Mouse (Mus musculus) frontal cortex, postnatal 10 days (tissue): ENCODE measurements around the gene H2al1o.
"Not testable (repeated sequence)": the region's sequence is repeated elsewhere in the genome, so short reads cannot be mapped to it uniquely, and the experiment has no call there.

Experiments used
- DNase-seq, 2 experiments: peaks; one replicate each; pipeline ENCODE4 v3.0.0; 2022; ENCODE audit warnings: low spot score in 2 of 2, mixed read lengths in 1 of 2

H2al1o gene

DNA sequence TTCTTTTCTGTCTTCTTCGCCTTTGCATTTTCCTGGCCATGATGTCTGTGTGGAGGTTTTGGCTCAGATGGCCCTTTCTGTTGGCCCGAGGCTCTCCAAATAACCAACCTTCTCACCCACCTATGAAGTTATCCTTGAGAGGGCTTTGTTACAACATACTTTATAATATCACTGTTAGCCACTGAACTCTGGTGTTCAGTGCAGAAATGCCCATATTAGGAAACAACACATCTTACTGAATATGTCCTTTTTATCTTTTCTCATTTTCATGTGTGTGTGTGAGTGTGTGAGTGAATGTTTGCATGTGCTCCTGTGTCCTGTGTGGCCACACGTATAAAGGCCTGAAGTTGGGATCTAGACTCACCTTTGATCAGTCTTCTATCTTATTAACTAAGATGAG, at the start of gene H2al1o:
H2al1o (minus strand) TSS at position 101 of the 400 bp plus-strand sequence.
- DNase-seq = not testable (repeated sequence)

DNA sequence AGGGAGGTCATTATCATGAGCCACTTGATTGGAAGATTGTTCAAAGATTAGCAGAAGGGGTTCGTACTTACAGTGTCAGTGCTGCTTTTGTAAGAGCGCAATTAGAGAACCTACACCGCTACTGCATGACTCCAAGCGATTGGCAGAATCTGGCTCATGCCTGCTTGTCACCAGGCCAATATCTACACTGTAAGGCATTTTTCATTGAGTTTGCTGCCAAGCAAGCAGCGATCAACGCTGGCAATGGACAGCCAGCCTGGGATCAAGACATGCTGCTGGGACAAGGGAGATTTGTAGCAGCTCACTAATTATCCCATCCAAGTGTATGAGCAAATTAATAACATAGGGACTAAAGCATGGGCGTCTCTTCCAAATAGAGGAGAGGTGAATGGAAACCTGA, 25.8 kb upstream of the H2al1o start:
- not testable (repeated sequence) for DNase-seq

DNA sequence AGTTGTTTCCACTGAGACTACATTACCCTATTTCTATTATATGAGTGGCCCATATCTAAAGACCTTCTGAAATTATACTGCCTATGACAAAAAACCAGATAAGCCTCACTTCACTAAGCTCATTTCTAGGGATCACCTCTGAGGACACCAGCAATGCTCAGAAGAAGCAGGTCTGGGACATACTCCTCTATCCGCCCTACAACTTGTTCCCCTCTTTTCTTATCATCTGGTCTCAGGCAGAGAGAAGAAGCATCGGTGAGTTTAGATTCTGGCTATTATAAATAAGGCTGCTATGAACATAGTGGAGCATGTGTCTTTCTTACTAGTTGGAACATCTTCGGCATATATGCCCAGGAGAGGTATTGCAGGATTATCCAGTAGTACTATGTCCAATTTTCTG, 35.3 kb downstream of the H2al1o start:
- DNase-seq = no peak
